Mouse (Mus musculus): ENCODE data around the gene Rpl22. TPM values are rescaled to one million over a fixed set of nuclear protein-coding genes. Genes with fewer than 3 reads are reported as not detected.

Gene Rpl22
- polyA plus RNA-seq, 1 experiment from 2014 or later: 276 TPM

- Histone ChIP-seq H3K27ac (replicated peaks in 1 of 2; ENCODE audit: control insufficient read depth in 1 of 2, insufficient read depth in 1 of 2, low read depth in 2 of 2, low read length in 2 of 2) (no peak overlapping the region), H3K4me1 (ENCODE audit: control insufficient read depth in 2 of 2, insufficient read depth in 2 of 2, low read length in 2 of 2) (peaks cover 19 to 46% of the 10 kb centered on the region in 2 experiments), H3K27me3 (ENCODE audit: control insufficient read depth, insufficient read depth, low read length) (peaks cover 56% of the 10 kb centered on the region), H3K4me2 (ENCODE audit: low read length) (peak overlapping the region; percentile 64), H3K36me3 (ENCODE audit: control insufficient read depth, insufficient read depth, low read length) (peaks cover 48% of the 10 kb centered on the region), H3K4me3 (ENCODE audit: control insufficient read depth in 1 of 2, insufficient read depth in 1 of 2, low read depth in 1 of 2, low read length in 2 of 2) (peak overlapping the region; percentile 24 to 30), H3K9me3 (ENCODE audit: control insufficient read depth, low read length) (no peaks in the 10 kb centered on the region), H3K9ac (ENCODE audit: low read length) (peak overlapping the region; percentile 51)
- ATAC-seq (ENCODE audit: insufficient number of reproducible peaks, insufficient read depth, low FRiP score, low read depth): 0 out of 2 replicates have a peak, but pooled peaks have one; percentile 9
- WGBS: 3% methylated on average over 29 of the region's 29 CpGs
Observed at GRCm38 (mm10) chr4:152313211-152313632, 12.3 kb upstream of the Rpl22 start.

GRCm38 (mm10) chr4:152313934-152314333 is 11.6 kb upstream of the Rpl22 start:
- Histone ChIP-seq H3K4me3 (ENCODE audit: control insufficient read depth in 1 of 2, insufficient read depth in 1 of 2, low read depth in 1 of 2, low read length in 2 of 2) (no peak overlapping the region), H3K27me3 (ENCODE audit: control insufficient read depth, insufficient read depth, low read length) (peaks cover 56% of the 10 kb centered on the region), H3K9me3 (ENCODE audit: control insufficient read depth, low read length) (no peaks in the 10 kb centered on the region), H3K9ac (ENCODE audit: low read length) (no peak overlapping the region), H3K4me2 (ENCODE audit: low read length) (no peak overlapping the region), H3K27ac (replicated peaks in 1 of 2; ENCODE audit: control insufficient read depth in 1 of 2, insufficient read depth in 1 of 2, low read depth in 2 of 2, low read length in 2 of 2) (no peak overlapping the region), H3K36me3 (ENCODE audit: control insufficient read depth, insufficient read depth, low read length) (peaks cover 41% of the 10 kb centered on the region), H3K4me1 (ENCODE audit: control insufficient read depth in 2 of 2, insufficient read depth in 2 of 2, low read length in 2 of 2) (peaks cover 19 to 52% of the 10 kb centered on the region in 2 experiments)
- no peak for ATAC-seq (ENCODE audit: insufficient number of reproducible peaks, insufficient read depth, low FRiP score, low read depth)

DNA sequence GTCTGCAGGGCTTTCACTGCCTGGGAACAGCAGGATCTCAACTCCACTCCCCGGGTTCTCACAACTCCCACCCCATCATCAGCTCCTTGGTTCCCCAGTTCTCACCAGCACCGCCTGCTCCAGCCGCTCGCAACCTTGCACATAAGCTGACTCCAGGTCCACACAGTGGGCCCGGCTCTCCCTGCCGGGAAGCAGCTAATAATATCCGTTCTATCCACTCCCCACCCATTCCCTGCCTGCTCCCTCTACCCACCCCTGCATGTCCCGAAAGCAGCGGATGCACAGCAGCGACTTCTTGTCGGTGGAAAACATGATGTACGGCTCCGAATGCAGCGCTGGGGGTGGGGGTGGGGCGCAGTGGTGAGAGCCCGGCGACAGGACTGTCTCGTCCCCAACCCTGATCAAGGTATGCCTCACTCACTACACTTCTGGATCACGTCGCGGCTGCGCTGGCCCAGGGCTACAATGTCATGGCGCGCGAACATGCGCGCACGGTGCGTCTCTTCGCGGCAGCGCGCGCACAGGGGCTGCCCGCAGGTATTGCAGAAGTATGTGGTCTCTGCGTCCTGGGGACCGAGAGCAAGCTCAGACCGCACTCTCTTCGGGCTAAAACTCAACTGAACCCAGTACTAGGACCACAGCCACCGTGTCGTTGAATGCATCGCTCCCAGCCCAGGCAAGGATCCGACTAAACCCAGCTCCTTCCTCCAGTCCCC is 9.9 kb upstream of the Rpl22 start:
- no peak for ATAC-seq (ENCODE audit: insufficient number of reproducible peaks, insufficient read depth, low FRiP score, low read depth)
- peaks cover 25% of the 10 kb centered on the region for H3K36me3 ChIP-seq (ENCODE audit: control insufficient read depth, insufficient read depth, low read length)
- H3K4me2 ChIP-seq (ENCODE audit: low read length): peak overlapping the region; percentile 88
- H3K9me3 ChIP-seq (ENCODE audit: control insufficient read depth, low read length): no peaks in the 10 kb centered on the region
- peaks cover 56% of the 10 kb centered on the region for H3K27me3 ChIP-seq (ENCODE audit: control insufficient read depth, insufficient read depth, low read length)
- peaks cover 21 to 54% of the 10 kb centered on the region in 2 experiments for H3K4me1 ChIP-seq (ENCODE audit: control insufficient read depth in 2 of 2, insufficient read depth in 2 of 2, low read length in 2 of 2)
- WGBS: 2% methylated on average over 43 of the region's 43 CpGs
- H3K27ac ChIP-seq (replicated peaks in 1 of 2; ENCODE audit: control insufficient read depth in 1 of 2, insufficient read depth in 1 of 2, low read depth in 2 of 2, low read length in 2 of 2): peak overlapping the region in 1 of 2 experiments; percentile 1; a peak in 1 of 4 replicates
- H3K4me3 ChIP-seq (ENCODE audit: control insufficient read depth in 1 of 2, insufficient read depth in 1 of 2, low read depth in 1 of 2, low read length in 2 of 2): peak overlapping the region; percentile 40 to 49
- H3K9ac ChIP-seq (ENCODE audit: low read length): peak overlapping the region; percentile 85

GRCm38 (mm10) chr4:152317631-152318033 is 7.9 kb upstream of the Rpl22 start:
- Histone ChIP-seq H3K4me3 (ENCODE audit: control insufficient read depth in 1 of 2, insufficient read depth in 1 of 2, low read depth in 1 of 2, low read length in 2 of 2) (peak overlapping the region; percentile 49 to 58), H3K27me3 (ENCODE audit: control insufficient read depth, insufficient read depth, low read length) (peaks cover 40% of the 10 kb centered on the region), H3K9ac (ENCODE audit: low read length) (peak overlapping the region; percentile 85), H3K4me1 (ENCODE audit: control insufficient read depth in 2 of 2, insufficient read depth in 2 of 2, low read length in 2 of 2) (peaks cover 21 to 50% of the 10 kb centered on the region in 2 experiments), H3K9me3 (ENCODE audit: control insufficient read depth, low read length) (no peaks in the 10 kb centered on the region), H3K27ac (replicated peaks in 1 of 2; ENCODE audit: control insufficient read depth in 1 of 2, insufficient read depth in 1 of 2, low read depth in 2 of 2, low read length in 2 of 2) (peak overlapping the region; percentile 98 to 99), H3K4me2 (ENCODE audit: low read length) (peak overlapping the region; percentile 88), H3K36me3 (ENCODE audit: control insufficient read depth, insufficient read depth, low read length) (peaks cover 6% of the 10 kb centered on the region; the same call in 1 of the 2 replicates)
- WGBS: 25% methylated on average over 6 of the region's 6 CpGs
- ATAC-seq (ENCODE audit: insufficient number of reproducible peaks, insufficient read depth, low FRiP score, low read depth): peak; percentile 69

DNA sequence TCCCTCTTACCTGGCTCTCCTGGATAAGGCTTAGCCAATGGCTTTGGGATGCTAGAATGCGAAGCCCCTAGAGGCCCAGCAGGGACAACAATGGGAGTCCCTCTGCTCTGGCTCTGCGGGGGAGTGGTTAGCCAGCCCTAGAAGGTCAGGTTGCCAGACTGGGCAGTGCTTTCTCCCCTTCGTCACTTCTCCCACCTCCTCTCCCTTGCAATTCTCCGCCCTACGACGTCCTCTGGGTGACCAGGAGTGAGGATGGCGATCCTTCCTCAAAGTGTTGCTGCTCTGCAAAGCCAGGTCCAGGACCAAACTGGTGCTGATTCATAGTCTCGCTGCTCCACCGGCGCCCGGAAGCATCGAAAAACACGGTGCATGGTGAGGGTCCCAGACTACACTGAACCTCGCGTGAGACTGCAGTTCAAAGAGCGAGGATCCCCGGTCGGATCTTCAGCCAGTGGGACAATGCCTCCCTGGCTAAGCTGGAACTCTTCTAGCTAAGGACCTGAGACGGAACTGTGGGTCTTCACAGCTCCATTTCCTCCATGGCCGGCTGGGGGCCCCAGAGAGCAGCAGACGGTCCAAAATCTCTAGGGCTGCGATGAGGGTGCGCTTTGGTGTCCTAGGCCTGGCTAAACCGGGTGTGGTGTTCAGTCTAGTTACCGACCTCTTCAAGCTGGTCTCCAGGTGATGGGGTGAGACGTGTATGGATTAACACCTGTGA is 6.9 kb upstream of the Rpl22 start, which contains the start of gene Rnf207:
Gene Rnf207 (minus strand): TSS at position 477 of the 718 bp plus-strand sequence.
- Histone ChIP-seq H3K36me3 (ENCODE audit: control insufficient read depth, insufficient read depth, low read length) (peaks cover 6% of the 10 kb centered on the region; the same call in 1 of the 2 replicates), H3K4me1 (ENCODE audit: control insufficient read depth in 2 of 2, insufficient read depth in 2 of 2, low read length in 2 of 2) (peaks cover 13 to 40% of the 10 kb centered on the region in 2 experiments; a peak in 3 of 4 replicates), H3K9ac (ENCODE audit: low read length) (peak within 1 kb of the TSS; percentile 85), H3K4me3 (ENCODE audit: control insufficient read depth in 1 of 2, insufficient read depth in 1 of 2, low read depth in 1 of 2, low read length in 2 of 2) (peak within 1 kb of the TSS; percentile 49 to 58), H3K27me3 (ENCODE audit: control insufficient read depth, insufficient read depth, low read length) (peaks cover 30% of the 10 kb centered on the region), H3K27ac (replicated peaks in 1 of 2; ENCODE audit: control insufficient read depth in 1 of 2, insufficient read depth in 1 of 2, low read depth in 2 of 2, low read length in 2 of 2) (peak within 1 kb of the TSS; percentile 98 to 99), H3K4me2 (ENCODE audit: low read length) (peak within 1 kb of the TSS; percentile 88), H3K9me3 (ENCODE audit: control insufficient read depth, low read length) (no peaks in the 10 kb centered on the region)
- WGBS: 3% methylated on average over 26 of the region's 26 CpGs
- peak; percentile 67 for ATAC-seq (ENCODE audit: insufficient number of reproducible peaks, insufficient read depth, low FRiP score, low read depth)

GRCm38 (mm10) chr4:152321464-152321863 is 4.1 kb upstream of the Rpl22 start:
- Histone ChIP-seq H3K9ac (ENCODE audit: low read length) (no peak overlapping the region), H3K27ac (replicated peaks in 1 of 2; ENCODE audit: control insufficient read depth in 1 of 2, insufficient read depth in 1 of 2, low read depth in 2 of 2, low read length in 2 of 2) (no peak overlapping the region), H3K9me3 (ENCODE audit: control insufficient read depth, low read length) (no peaks in the 10 kb centered on the region), H3K36me3 (ENCODE audit: control insufficient read depth, insufficient read depth, low read length) (no peaks in the 10 kb centered on the region), H3K27me3 (ENCODE audit: control insufficient read depth, insufficient read depth, low read length) (peaks cover 8% of the 10 kb centered on the region; the same call in 1 of the 2 replicates), H3K4me1 (ENCODE audit: control insufficient read depth in 2 of 2, insufficient read depth in 2 of 2, low read length in 2 of 2) (peaks cover 8 to 23% of the 10 kb centered on the region in 2 experiments; a peak in 3 of 4 replicates), H3K4me2 (ENCODE audit: low read length) (no peak overlapping the region), H3K4me3 (ENCODE audit: control insufficient read depth in 1 of 2, insufficient read depth in 1 of 2, low read depth in 1 of 2, low read length in 2 of 2) (no peak overlapping the region)
- WGBS: 52% methylated on average over 5 of the region's 5 CpGs
- ATAC-seq (ENCODE audit: insufficient number of reproducible peaks, insufficient read depth, low FRiP score, low read depth): no peak

DNA sequence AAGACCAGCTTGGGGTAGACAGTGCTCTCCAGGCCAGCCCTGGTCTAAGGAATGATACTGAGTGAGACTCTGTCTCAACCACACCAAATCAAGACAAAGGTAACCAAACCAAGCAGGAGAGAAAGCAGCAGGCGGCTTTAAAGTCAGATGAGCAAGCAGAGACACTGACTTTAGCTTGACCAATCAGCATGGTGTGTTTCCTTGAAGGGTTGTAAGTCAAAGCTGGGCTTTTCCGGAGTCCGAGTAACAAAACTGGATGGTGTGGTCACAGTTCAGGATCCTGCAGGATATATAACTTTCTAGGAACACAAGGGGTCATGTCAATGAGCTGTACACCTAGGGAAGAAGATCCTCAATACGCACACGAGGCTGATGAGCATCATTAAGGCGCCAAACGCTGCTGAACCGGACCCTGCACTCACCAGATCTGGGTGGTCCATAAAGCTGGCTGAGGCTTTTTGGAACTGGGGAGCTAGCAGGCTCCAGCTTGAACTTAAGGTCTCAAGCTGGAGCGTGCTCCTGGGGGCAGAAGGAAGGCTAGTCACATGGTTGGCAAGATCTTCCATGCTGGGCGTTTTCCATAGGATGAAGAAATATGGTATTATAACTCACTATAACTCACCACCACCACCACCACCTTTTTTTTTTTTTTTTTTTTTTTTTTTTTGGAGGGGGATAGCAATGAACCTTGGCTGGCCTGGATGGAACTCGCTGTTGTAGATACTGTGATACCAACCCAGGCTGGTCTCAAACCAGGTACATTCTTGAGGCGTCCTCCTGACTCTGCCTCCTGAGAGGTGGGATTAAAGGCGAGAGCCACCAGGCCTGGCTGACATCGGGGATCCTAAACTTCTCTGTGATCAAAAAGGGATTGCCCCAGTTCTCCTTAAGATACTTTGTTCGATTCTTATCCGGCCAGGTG is 640 bp upstream of the Rpl22 start:
- Histone ChIP-seq H3K4me1 (ENCODE audit: control insufficient read depth in 2 of 2, insufficient read depth in 2 of 2, low read length in 2 of 2) (peaks cover 5 to 12% of the 10 kb centered on the region in 2 experiments), H3K9me3 (ENCODE audit: control insufficient read depth, low read length) (no peaks in the 10 kb centered on the region), H3K4me2 (ENCODE audit: low read length) (peak overlapping the region; percentile 53), H3K36me3 (ENCODE audit: control insufficient read depth, insufficient read depth, low read length) (peaks cover 21% of the 10 kb centered on the region), H3K9ac (ENCODE audit: low read length) (peak overlapping the region; percentile 25; the same call in 1 of the 2 replicates), H3K4me3 (ENCODE audit: control insufficient read depth in 1 of 2, insufficient read depth in 1 of 2, low read depth in 1 of 2, low read length in 2 of 2) (peak overlapping the region; percentile 78 to 95), H3K27ac (replicated peaks in 1 of 2; ENCODE audit: control insufficient read depth in 1 of 2, insufficient read depth in 1 of 2, low read depth in 2 of 2, low read length in 2 of 2) (peak overlapping the region in 1 of 2 experiments; percentile 53; a peak in 2 of 4 replicates), H3K27me3 (ENCODE audit: control insufficient read depth, insufficient read depth, low read length) (no peaks in the 10 kb centered on the region)
- WGBS: 47% methylated on average over 16 of the region's 16 CpGs
- no peak for ATAC-seq (ENCODE audit: insufficient number of reproducible peaks, insufficient read depth, low FRiP score, low read depth)

Measured in heart, embryonic 14.5 days (tissue).